In the genomic region with DNA sequence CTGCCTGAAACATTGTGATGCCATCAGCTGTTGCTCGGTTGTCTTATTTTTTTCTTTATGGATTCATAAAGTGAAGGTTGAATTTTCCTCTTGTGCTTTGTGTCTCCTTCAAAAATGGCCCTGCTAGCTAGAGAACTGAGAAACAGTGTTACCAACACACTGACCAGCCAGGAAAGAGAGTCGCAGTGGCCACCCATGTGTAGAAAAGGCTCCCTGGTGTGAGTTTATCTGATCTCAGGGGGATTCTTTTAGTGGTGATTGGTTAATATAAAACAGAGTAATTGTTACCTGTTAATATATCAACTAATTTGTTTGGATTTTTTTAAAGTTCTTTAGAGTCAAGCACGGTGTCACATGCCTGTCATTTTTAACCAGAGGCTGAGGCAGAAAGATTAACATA, we compare ENCODE assay signal across 22 mouse cellular contexts. TPM values are rescaled to one million over a fixed set of nuclear protein-coding genes. Genes with fewer than 3 reads are reported as not detected.
DNase-seq lines count a peak whose midpoint lies in the region; ATAC-seq and TF ChIP-seq lines count a peak whose summit lies in the region.
"Had no signal": no experiment of that assay in that cellular context is flagged by ENCODE, and none has a peak within 500 bp of the region (broad histone marks: within the 10 kb centered on the region; RNA-seq: fewer than 3 reads in every experiment).

No protein-coding gene starts in this region.

- no peak overlapping the region for H3K4me2 ChIP-seq in heart, embryonic 15.5 days
- no peak overlapping the region for H3K4me2 ChIP-seq in kidney, embryonic 15.5 days
- no peak overlapping the region for H3K4me2 ChIP-seq in midbrain, postnatal 0 days (ENCODE audit: low read depth, low read length, poor library complexity, severe bottlenecking)
- H3K4me2 ChIP-seq: forebrain, embryonic 13.5 days; hindbrain, embryonic 13.5 days had no signal

- H3K36me3 ChIP-seq in heart, embryonic 10.5 days = no peaks in the 10 kb centered on the region
- no peaks in the 10 kb centered on the region for H3K36me3 ChIP-seq in heart, embryonic 15.5 days
- no peaks in the 10 kb centered on the region for H3K36me3 ChIP-seq in kidney, embryonic 15.5 days
- H3K36me3 ChIP-seq in midbrain, embryonic 10.5 days = no peaks in the 10 kb centered on the region
- H3K36me3 ChIP-seq in midbrain, postnatal 0 days (ENCODE audit: insufficient read depth, low read length) = no peaks in the 10 kb centered on the region
- H3K36me3 ChIP-seq: embryonic facial prominence, embryonic 10.5 days; G1E; hindbrain, embryonic 13.5 days had no signal

- 57% methylated on average over 3 of the region's 3 CpGs for WGBS in heart, embryonic 10.5 days
- WGBS in heart, embryonic 15.5 days = 55% methylated on average over 3 of the region's 3 CpGs
- 58% methylated on average over 3 of the region's 3 CpGs for WGBS in kidney, embryonic 15.5 days
- 74% methylated on average over 3 of the region's 3 CpGs for WGBS in midbrain, embryonic 10.5 days
- WGBS in midbrain, postnatal 0 days = 75% methylated on average over 3 of the region's 3 CpGs

- no peak for TF ChIP-seq CTCF in midbrain, postnatal 0 days (IDR thresholded peaks at IDR 0.05)

- H3K9ac ChIP-seq in heart, embryonic 15.5 days = no peak overlapping the region
- no peak overlapping the region for H3K9ac ChIP-seq in kidney, embryonic 15.5 days
- H3K9ac ChIP-seq in midbrain, postnatal 0 days (replicated peaks; ENCODE audit: low read length, poor library complexity, severe bottlenecking) = no peak overlapping the region
- H3K9ac ChIP-seq: forebrain, embryonic 13.5 days; forebrain, postnatal 0 days; hindbrain, embryonic 13.5 days had no signal

- no peaks in the 10 kb centered on the region for H3K27me3 ChIP-seq in heart, embryonic 10.5 days (ENCODE audit: insufficient read depth, poor library complexity, severe bottlenecking)
- H3K27me3 ChIP-seq in heart, embryonic 15.5 days = no peaks in the 10 kb centered on the region
- no peaks in the 10 kb centered on the region for H3K27me3 ChIP-seq in kidney, embryonic 15.5 days
- H3K27me3 ChIP-seq in midbrain, embryonic 10.5 days (ENCODE audit: low read depth, poor library complexity, severe bottlenecking) = no peaks in the 10 kb centered on the region
- no peaks in the 10 kb centered on the region for H3K27me3 ChIP-seq in midbrain, postnatal 0 days (ENCODE audit: insufficient read depth, low read length)
- H3K27me3 ChIP-seq: forebrain, embryonic 13.5 days; hindbrain, embryonic 13.5 days had no signal

- peak overlapping the region; percentile 47 for H3K27ac ChIP-seq in heart, embryonic 10.5 days
- H3K27ac ChIP-seq in heart, embryonic 15.5 days = peak overlapping the region; percentile 24; the same call in 1 of the 2 replicates
- H3K27ac ChIP-seq in kidney, embryonic 15.5 days = peak overlapping the region; percentile 71
- no peak overlapping the region for H3K27ac ChIP-seq in midbrain, embryonic 10.5 days (replicated peaks)
- H3K27ac ChIP-seq in midbrain, postnatal 0 days (ENCODE audit: low read depth, low read length) = no peak overlapping the region
- H3K27ac ChIP-seq: embryonic facial prominence, embryonic 10.5 days; forebrain, embryonic 13.5 days; heart, adult 2 months; hindbrain, embryonic 13.5 days; hindbrain, postnatal 0 days had no signal

- no peak overlapping the region for H3K4me3 ChIP-seq in heart, embryonic 10.5 days
- no peak overlapping the region for H3K4me3 ChIP-seq in heart, embryonic 15.5 days
- no peak overlapping the region for H3K4me3 ChIP-seq in kidney, embryonic 15.5 days (replicated peaks)
- no peak overlapping the region for H3K4me3 ChIP-seq in midbrain, embryonic 10.5 days
- H3K4me3 ChIP-seq in midbrain, postnatal 0 days (ENCODE audit: low read depth, low read length) = no peak overlapping the region
- H3K4me3 ChIP-seq: embryonic facial prominence, embryonic 10.5 days; forebrain, embryonic 13.5 days; heart, adult 2 months; hindbrain, embryonic 13.5 days had no signal

- no peaks in the 10 kb centered on the region for H3K9me3 ChIP-seq in heart, embryonic 10.5 days
- no peaks in the 10 kb centered on the region for H3K9me3 ChIP-seq in heart, embryonic 15.5 days (replicated peaks)
- no peaks in the 10 kb centered on the region for H3K9me3 ChIP-seq in kidney, embryonic 15.5 days (replicated peaks)
- no peaks in the 10 kb centered on the region for H3K9me3 ChIP-seq in midbrain, embryonic 10.5 days (replicated peaks)
- no peaks in the 10 kb centered on the region for H3K9me3 ChIP-seq in midbrain, postnatal 0 days (ENCODE audit: low read length)
- H3K9me3 ChIP-seq: embryonic facial prominence, embryonic 10.5 days; forebrain, embryonic 13.5 days; hindbrain, embryonic 13.5 days had no signal

- DNase-seq in heart, embryonic 10.5 days (ENCODE audit: low spot score) = no peak
- DNase-seq in heart, postnatal 10 days = no peak
- DNase-seq in heart, postnatal 14 days = no peak
- no peak for DNase-seq in kidney, adult 18-20 months
- peak; percentile 2 for DNase-seq in midbrain, embryonic 10.5 days (ENCODE audit: low spot score)
- DNase-seq in midbrain, postnatal 0 days (ENCODE audit: low spot score) = no peak
- DNase-seq: adrenal gland, adult 8-10 months; adrenal gland, postnatal 36 days; B cell, adult 2 months; cerebellum, adult 2 months; cerebellum, postnatal 10 days; forebrain, postnatal 0 days; gastrocnemius, postnatal 14 days; heart, adult 2 months had no signal

- H3K4me1 ChIP-seq in heart, embryonic 10.5 days = peaks cover 52% of the 10 kb centered on the region
- H3K4me1 ChIP-seq in heart, embryonic 15.5 days (replicated peaks) = peaks cover 37% of the 10 kb centered on the region
- peaks cover 13% of the 10 kb centered on the region for H3K4me1 ChIP-seq in kidney, embryonic 15.5 days
- H3K4me1 ChIP-seq in midbrain, embryonic 10.5 days = no peaks in the 10 kb centered on the region
- no peaks in the 10 kb centered on the region for H3K4me1 ChIP-seq in midbrain, postnatal 0 days (ENCODE audit: insufficient read depth, low read length)
- H3K4me1 ChIP-seq: forebrain, embryonic 13.5 days; hindbrain, embryonic 13.5 days had no signal

- no peak for ATAC-seq in heart, embryonic 15.5 days (replicated peaks; ENCODE audit: insufficient number of reproducible peaks, insufficient read depth, low FRiP score, low read depth)
- ATAC-seq in kidney, embryonic 15.5 days (replicated peaks; ENCODE audit: low FRiP score) = peak; percentile 52; the same call in 1 of the 2 replicates
- no peak for ATAC-seq in midbrain, postnatal 0 days (ENCODE audit: low FRiP score)
- ATAC-seq: CD4-positive, CD25-positive, alpha-beta regulatory T cell, adult 4 months; forebrain, embryonic 13.5 days; forebrain, postnatal 0 days; hindbrain, postnatal 0 days had no signal

- intact Hi-C loops in heart, postnatal 10 days (cut with DNase I) = no loop called here
- intact Hi-C loops in heart, postnatal 14 days (cut with DNase I) = no loop called here

RNA-seq across cellular contexts. Expression of gene Igf1r, which starts 33.2 kb away (rescaled TPM):
- polyA plus RNA-seq in heart, embryonic 10.5 days (2016; fragmentation: Nextera tagmentation; extraction: Ambion mirVana) = 17.2 and 24.9 TPM in 2 replicates
- total RNA-seq in heart, postnatal 10 days (2021) = 10 to 100 TPM; 29.4 to 31.0 TPM
- polyA plus RNA-seq in heart, embryonic 15.5 days (2015; fragmentation: Nextera tagmentation; extraction: Ambion mirVana) = 13.9 and 16.5 TPM in 2 replicates
- total RNA-seq in heart, postnatal 14 days (2021) = 10 to 100 TPM; 17.9 to 21.3 TPM
- polyA plus RNA-seq in kidney, embryonic 15.5 days (2015; fragmentation: Nextera tagmentation; extraction: Ambion mirVana) = 25.9 and 26.9 TPM in 2 replicates
- polyA plus RNA-seq in midbrain, embryonic 10.5 days (2016; fragmentation: Nextera tagmentation; extraction: Ambion mirVana) = 17.0 and 21.6 TPM in 2 replicates
- 39.2 and 40.3 TPM in 2 replicates for total RNA-seq in midbrain, postnatal 0 days (2014; rRNA removed)
- polyA plus RNA-seq in midbrain, postnatal 0 days (2015; fragmentation: Nextera tagmentation; extraction: Ambion mirVana) = 10.3 and 12.1 TPM in 2 replicates

Comparison
In these comparisons a context has a peak if more than half of its experiments do, and no peak if none do; other contexts are left out.
1. H3K27ac ChIP-seq: peak in heart, embryonic 10.5 days (single experiment), heart, embryonic 15.5 days (single experiment) and kidney, embryonic 15.5 days (single experiment); none in midbrain, embryonic 10.5 days (single experiment) and midbrain, postnatal 0 days (single experiment).